Mouse (Mus musculus): ENCODE results near the gene Lancl1.

DNA sequence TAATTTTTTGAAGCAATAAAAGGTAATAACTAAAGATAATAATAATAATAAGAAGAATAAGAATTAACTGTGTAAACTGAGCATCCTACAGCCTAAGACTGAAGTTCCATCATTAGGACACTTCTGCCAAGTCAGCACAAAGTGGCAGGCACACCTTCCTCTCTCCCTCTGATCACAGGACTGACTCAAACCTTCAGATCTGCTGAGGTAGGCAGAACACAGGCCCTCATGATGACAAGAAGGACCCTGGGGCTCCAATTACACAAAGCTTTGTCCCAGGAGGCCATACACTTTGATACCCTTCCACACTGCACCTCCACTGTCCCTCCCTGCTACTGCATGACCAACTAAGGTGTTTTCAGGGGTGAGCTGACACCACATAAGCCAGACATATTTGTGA is 1.5 kb downstream of the Lancl1 start:
- TF ChIP-seq POLR2A (IDR thresholded peaks at IDR 0.05; ENCODE audit: low read depth, low read length): no peak
- TF ChIP-seq CTCF (IDR thresholded peaks at IDR 0.05; ENCODE audit: borderline replicate concordance, insufficient read depth, low read length): no peak

All from embryonic fibroblast, embryonic 13.5 days (primary cell).